Comparison of ENCODE assay signal across 24 mouse cellular contexts in the genomic region with DNA sequence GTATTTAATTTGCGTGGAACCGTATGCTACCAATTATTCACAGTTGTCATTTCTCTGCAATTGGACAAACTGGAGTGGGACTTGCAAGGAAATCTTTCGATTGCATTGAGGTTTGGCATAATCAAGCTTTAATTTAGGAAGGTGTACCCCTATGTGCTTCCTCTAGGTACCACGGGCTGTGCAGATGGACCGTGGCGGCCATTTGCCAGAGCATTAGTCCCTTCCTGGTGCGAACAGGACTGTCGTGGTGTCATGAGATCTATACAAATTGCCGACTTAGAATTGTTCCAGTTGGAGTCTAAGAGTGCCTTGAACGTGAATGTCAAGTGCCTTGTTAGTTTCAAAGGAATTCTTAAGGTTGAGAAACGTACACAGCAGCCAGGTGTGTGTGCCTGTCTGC. TPM values are rescaled to one million over a fixed set of nuclear protein-coding genes. Genes with fewer than 3 reads are reported as not detected.
DNase-seq lines count a peak whose midpoint lies in the region; ATAC-seq lines count a peak whose summit lies in the region.
"Had no signal": no experiment of that assay in that cellular context is flagged by ENCODE, and none has a peak within 500 bp of the region (broad histone marks: within the 10 kb centered on the region; RNA-seq: fewer than 3 reads in every experiment).

No protein-coding gene starts in this region.

- peaks cover 8% of the 10 kb centered on the region; the same call in 1 of the 2 replicates for H3K27me3 ChIP-seq in hindbrain, embryonic 14.5 days (ENCODE audit: control insufficient read depth, insufficient read depth, low read length)
- peaks cover 85% of the 10 kb centered on the region for H3K27me3 ChIP-seq in hindbrain, embryonic 10.5 days (ENCODE audit: insufficient read depth, poor library complexity, severe bottlenecking)
- H3K27me3 ChIP-seq in neural tube, embryonic 11.5 days (ENCODE audit: control insufficient read depth, insufficient read depth, low read length): no peaks in the 10 kb centered on the region
- peaks cover 18% of the 10 kb centered on the region for H3K27me3 ChIP-seq in midbrain, embryonic 14.5 days (ENCODE audit: control insufficient read depth, insufficient read depth, low read length)
- H3K27me3 ChIP-seq: intestine, embryonic 15.5 days had no signal

- no peak overlapping the region for H3K4me3 ChIP-seq in hindbrain, embryonic 14.5 days (replicated peaks; ENCODE audit: low read length)
- H3K4me3 ChIP-seq in hindbrain, embryonic 10.5 days: no peak overlapping the region
- no peak overlapping the region for H3K4me3 ChIP-seq in neural tube, embryonic 11.5 days (ENCODE audit: low read depth, low read length)
- H3K4me3 ChIP-seq in midbrain, embryonic 14.5 days (replicated peaks; ENCODE audit: low read depth, low read length): no peak overlapping the region
- H3K4me3 ChIP-seq: heart, embryonic 10.5 days; intestine, embryonic 15.5 days; layer of hippocampus, adult 2 months; limb, embryonic 10.5 days; liver, embryonic 15.5 days had no signal

- H3K9ac ChIP-seq in hindbrain, embryonic 14.5 days: no peak overlapping the region
- no peak overlapping the region for H3K9ac ChIP-seq in neural tube, embryonic 11.5 days (ENCODE audit: low read length)
- no peak overlapping the region for H3K9ac ChIP-seq in midbrain, embryonic 14.5 days (replicated peaks; ENCODE audit: low read length)
- H3K9ac ChIP-seq: intestine, embryonic 15.5 days; liver, embryonic 15.5 days had no signal

- peak; percentile 15; the same call in 1 of the 2 replicates for ATAC-seq in hindbrain, embryonic 14.5 days (ENCODE audit: low FRiP score)
- ATAC-seq in neural tube, embryonic 11.5 days (ENCODE audit: insufficient read depth, low FRiP score, low TSS enrichment): peak; percentile 56
- peak; percentile 15; the same call in 1 of the 2 replicates for ATAC-seq in midbrain, embryonic 14.5 days (ENCODE audit: low FRiP score, low TSS enrichment)
- ATAC-seq: Patski had no signal

- DNase-seq in hindbrain, embryonic 14.5 days (ENCODE audit: low spot score): no peak
- no peak for DNase-seq in hindbrain, embryonic 10.5 days (ENCODE audit: low spot score)
- DNase-seq in neural tube, embryonic 11.5 days (ENCODE audit: low spot score): no peak
- DNase-seq in neural tube, embryonic 10.5 days (ENCODE audit: extremely low spot score, low spot score): no peak
- no peak for DNase-seq in midbrain, embryonic 14.5 days
- no peak for DNase-seq in urinary bladder, postnatal 10 days (ENCODE audit: low spot score)
- DNase-seq in cerebellum, adult 18-20 months: no peak
- DNase-seq: adrenal gland, postnatal 36 days; B cell, adult 2 months; cerebellum, adult 11 months; cerebellum, postnatal 10 days; kidney, adult 9 months; kidney, postnatal 14 days; liver; lung, postnatal 10 days; thymus, adult 18-20 months; thymus, postnatal 36 days had no signal

- H3K4me2 ChIP-seq in hindbrain, embryonic 14.5 days (replicated peaks): no peak overlapping the region
- no peak overlapping the region for H3K4me2 ChIP-seq in neural tube, embryonic 11.5 days (ENCODE audit: low read depth)
- H3K4me2 ChIP-seq in midbrain, embryonic 14.5 days (ENCODE audit: low read length): no peak overlapping the region
- H3K4me2 ChIP-seq: intestine, embryonic 15.5 days; liver, embryonic 15.5 days had no signal

- H3K4me1 ChIP-seq in hindbrain, embryonic 14.5 days (replicated peaks; ENCODE audit: control insufficient read depth, insufficient read depth, low read length): no peaks in the 10 kb centered on the region; the same call in 1 of the 2 replicates
- H3K4me1 ChIP-seq in hindbrain, embryonic 10.5 days (replicated peaks): peaks cover 23% of the 10 kb centered on the region
- H3K4me1 ChIP-seq in neural tube, embryonic 11.5 days (ENCODE audit: control insufficient read depth, insufficient read depth, low read length): peaks cover 5% of the 10 kb centered on the region; the same call in 1 of the 2 replicates
- peaks cover 11% of the 10 kb centered on the region for H3K4me1 ChIP-seq in midbrain, embryonic 14.5 days (ENCODE audit: control insufficient read depth, insufficient read depth, low read length)
- H3K4me1 ChIP-seq: heart, embryonic 10.5 days; intestine, embryonic 15.5 days had no signal

- no peak overlapping the region for H3K27ac ChIP-seq in hindbrain, embryonic 14.5 days
- H3K27ac ChIP-seq in hindbrain, embryonic 10.5 days: no peak overlapping the region
- H3K27ac ChIP-seq in neural tube, embryonic 11.5 days (ENCODE audit: low read depth, low read length): no peak overlapping the region
- no peak overlapping the region for H3K27ac ChIP-seq in midbrain, embryonic 14.5 days (replicated peaks; ENCODE audit: low read depth, low read length)
- H3K27ac ChIP-seq: heart, embryonic 10.5 days; intestine, embryonic 15.5 days; layer of hippocampus, adult 2 months; liver, embryonic 15.5 days had no signal

- H3K36me3 ChIP-seq in hindbrain, embryonic 14.5 days (replicated peaks; ENCODE audit: control insufficient read depth, insufficient read depth): no peaks in the 10 kb centered on the region
- H3K36me3 ChIP-seq in hindbrain, embryonic 10.5 days: no peaks in the 10 kb centered on the region
- no peaks in the 10 kb centered on the region for H3K36me3 ChIP-seq in neural tube, embryonic 11.5 days (ENCODE audit: control insufficient read depth, insufficient read depth, low read length)
- H3K36me3 ChIP-seq in midbrain, embryonic 14.5 days (ENCODE audit: control insufficient read depth, insufficient read depth, low read length): no peaks in the 10 kb centered on the region
- H3K36me3 ChIP-seq: G1E; heart, embryonic 10.5 days; intestine, embryonic 15.5 days; limb, embryonic 10.5 days; liver, embryonic 15.5 days had no signal

- H3K9me3 ChIP-seq in hindbrain, embryonic 14.5 days (ENCODE audit: control insufficient read depth, low read length): no peaks in the 10 kb centered on the region
- no peaks in the 10 kb centered on the region for H3K9me3 ChIP-seq in hindbrain, embryonic 10.5 days
- H3K9me3 ChIP-seq in neural tube, embryonic 11.5 days (ENCODE audit: control insufficient read depth, low read length): no peaks in the 10 kb centered on the region
- no peaks in the 10 kb centered on the region for H3K9me3 ChIP-seq in midbrain, embryonic 14.5 days (ENCODE audit: control insufficient read depth, low read length)
- H3K9me3 ChIP-seq: G1E; heart, embryonic 10.5 days; intestine, embryonic 15.5 days; limb, embryonic 10.5 days; liver, embryonic 15.5 days had no signal

- WGBS in hindbrain, embryonic 14.5 days: 52% methylated on average over 11 of the region's 11 CpGs
- 74% methylated on average over 11 of the region's 11 CpGs for WGBS in hindbrain, embryonic 10.5 days
- 54% methylated on average over 11 of the region's 11 CpGs for WGBS in neural tube, embryonic 11.5 days
- 50% methylated on average over 11 of the region's 11 CpGs for WGBS in midbrain, embryonic 14.5 days

RNA-seq across cellular contexts. Expression of gene Dct, which starts 0.7 kb away (rescaled TPM):
- polyA plus RNA-seq in hindbrain, embryonic 14.5 days (2014; fragmentation: Nextera tagmentation; extraction: Ambion mirVana): 0.70 and 0.80 TPM in 2 replicates
- polyA plus RNA-seq in hindbrain, embryonic 10.5 days (2016; fragmentation: Nextera tagmentation; extraction: Ambion mirVana): 3.2 and 3.5 TPM in 2 replicates
- polyA plus RNA-seq in neural tube, embryonic 11.5 days (2014; fragmentation: Nextera tagmentation; extraction: Ambion mirVana): 2.1 and 2.6 TPM in 2 replicates
- polyA plus RNA-seq in midbrain, embryonic 14.5 days (2014; fragmentation: Nextera tagmentation; extraction: Ambion mirVana): 0.62 and 0.84 TPM in 2 replicates
- polyA plus RNA-seq: G1E had no signal
